Mouse (Mus musculus) neural tube, embryonic 12.5 days (tissue): ENCODE measurements around the gene Slc45a2. TPM values are rescaled to one million over a fixed set of nuclear protein-coding genes. Genes with fewer than 3 reads are reported as not detected.

ENCODE experiments used
- ATAC-seq: fragments of 200-750 bp; cut with Nextera tagmentation; 2 replicates; pipeline ENCODE4 v1.8.0; 2017; ENCODE audit warnings: low read depth, mild to moderate bottlenecking, moderate TSS enrichment, moderate library complexity; ENCODE audit not compliant: low FRiP score
- H3K27ac ChIP-seq: fragments of 300-500 bp; sonication (generic); 2 replicates; pipeline ENCODE4 v1.5.1; 2016
- H3K27me3 ChIP-seq: fragments of 300-500 bp; sonication (generic); replicated peaks from 2 replicates; pipeline ENCODE4 v1.6.1; 2016; ENCODE audit warnings: mild to moderate bottlenecking
- H3K36me3 ChIP-seq: fragments of 300-500 bp; sonication (generic); 2 replicates; pipeline ENCODE4 v1.6.1; 2016; ENCODE audit warnings: mild to moderate bottlenecking
- H3K4me1 ChIP-seq: fragments of 300-500 bp; sonication (generic); 2 replicates; pipeline ENCODE4 v1.6.1; 2016
- H3K4me2 ChIP-seq: fragments of 300-500 bp; sonication (generic); replicated peaks from 2 replicates; pipeline ENCODE4 v1.6.1; 2016; ENCODE audit warnings: mild to moderate bottlenecking
- H3K4me3 ChIP-seq: fragments of 300-500 bp; sonication (generic); 2 replicates; pipeline ENCODE4 v1.5.1; 2016
- H3K9ac ChIP-seq: fragments of 300-500 bp; sonication (generic); 2 replicates; pipeline ENCODE4 v1.6.1; 2016; ENCODE audit warnings: mild to moderate bottlenecking
- H3K9me3 ChIP-seq: fragments of 300-500 bp; sonication (generic); 2 replicates; pipeline ENCODE4 v1.6.1; 2016; ENCODE audit warnings: mild to moderate bottlenecking
- WGBS: fragments of 180-500 bp; shearing (Covaris S2); methylation state at CpG from one replicate; pipeline ENCODE4 v1.1.7; 2016; 5-methylcytosine and 5-hydroxymethylcytosine counted together
- polyA plus RNA-seq: library from polyadenylated mRNA; unstranded; fragments of >200 nt; fragmentation: Nextera tagmentation; extraction: Ambion mirVana; gene quantifications from 2 replicates; pipeline ENCODE4 v1.2.1, GENCODE M21; 2016

The Slc45a2 gene
- polyA plus RNA-seq = 0.10 and 0.15 TPM in 2 replicates

DNA sequence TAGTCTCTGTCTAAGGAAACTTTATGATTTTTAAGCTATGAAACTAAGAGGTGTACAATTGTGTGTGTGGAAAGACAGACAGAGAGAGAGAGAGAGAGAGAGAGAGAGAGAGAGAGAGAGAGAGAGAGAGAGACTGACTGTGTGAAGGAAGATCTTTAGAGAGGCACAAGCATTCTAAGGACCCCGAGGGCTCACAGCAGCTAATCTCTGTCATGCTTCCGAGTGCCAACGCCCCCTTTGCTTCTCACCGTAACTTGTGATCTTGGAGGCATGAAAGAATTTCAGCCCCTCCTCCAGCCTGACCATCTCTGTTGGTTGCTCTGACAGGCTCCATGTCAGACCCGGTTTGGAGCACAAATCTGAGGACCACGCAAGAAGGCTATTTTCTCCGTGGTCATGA lies at the start of gene Slc45a2:
Gene Slc45a2, plus strand, starts transcription at position 301 of the 400 bp plus-strand sequence.
- Histone ChIP-seq H3K27ac (no peak within 1 kb of the TSS), H3K36me3 (0 out of 2 replicates have a peak, but pooled peaks cover 4% of the 10 kb centered on the region), H3K9me3 (no peaks in the 10 kb centered on the region), H3K27me3 (no peaks in the 10 kb centered on the region), H3K4me1 (no peaks in the 10 kb centered on the region), H3K4me3 (no peak within 1 kb of the TSS), H3K4me2 (no peak within 1 kb of the TSS), H3K9ac (no peak within 1 kb of the TSS)
- WGBS = 70% methylated on average over 7 of the region's 7 CpGs
- ATAC-seq = no peak

DNA sequence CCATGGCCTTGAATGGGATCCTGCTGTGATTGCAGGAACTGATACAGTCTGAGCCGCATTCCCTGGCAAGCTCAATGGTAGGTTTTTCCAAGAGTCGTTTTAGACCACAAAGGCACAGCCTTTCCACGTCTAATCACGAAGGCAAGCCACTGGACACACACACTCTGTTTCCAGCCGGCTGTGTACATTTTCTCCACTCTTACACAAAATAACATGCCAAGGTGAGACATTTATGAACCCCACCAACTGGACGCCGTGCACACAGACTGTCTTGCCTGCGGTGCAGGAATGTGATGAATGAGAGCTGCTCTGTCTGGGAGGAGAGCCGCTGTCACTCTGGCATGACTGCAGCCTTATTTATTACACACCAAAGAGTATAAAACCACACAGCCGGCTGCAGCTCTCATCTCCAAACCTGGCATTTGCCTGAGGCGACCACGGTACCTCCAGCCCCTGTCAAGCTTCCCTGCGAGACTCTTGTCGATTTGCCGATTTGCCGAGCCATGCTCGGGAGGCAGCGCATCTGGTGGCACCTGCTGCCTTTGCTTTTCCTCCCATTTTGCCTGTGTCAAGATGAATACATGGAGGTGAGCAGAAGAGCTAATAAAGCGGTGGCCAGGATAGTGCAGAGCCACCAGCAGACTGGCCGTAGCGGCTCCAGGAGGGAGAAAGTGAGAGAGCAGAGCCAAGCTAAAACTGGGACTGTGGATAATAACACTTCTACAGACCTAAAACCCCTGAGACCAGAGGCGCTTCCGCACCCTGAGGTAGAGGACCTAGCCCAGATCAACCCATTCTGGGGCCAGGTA lies 48.4 kb upstream of the Slc45a2 start, which contains the start of gene C1qtnf3:
Gene C1qtnf3, plus strand, starts transcription at position 382 of the 809 bp plus-strand sequence.
- Histone ChIP-seq H3K27ac (no peak within 1 kb of the TSS; the same call in 1 of the 2 replicates), H3K4me2 (peak within 1 kb of the TSS; percentile 36), H3K36me3 (no peaks in the 10 kb centered on the region), H3K9me3 (no peaks in the 10 kb centered on the region), H3K4me3 (no peak within 1 kb of the TSS), H3K27me3 (no peaks in the 10 kb centered on the region), H3K9ac (0 out of 2 replicates have a peak within 1 kb of the TSS, but pooled peaks have one; percentile 14), H3K4me1 (peaks cover 14% of the 10 kb centered on the region; the same call in 1 of the 2 replicates)
- peak; percentile 55 for ATAC-seq
- WGBS = 44% methylated on average over 23 of the region's 23 CpGs

- ATAC-seq = peak; percentile 49; the same call in 1 of the 2 replicates
- Histone ChIP-seq H3K9ac (no peak overlapping the region), H3K27ac (no peak overlapping the region), H3K9me3 (no peaks in the 10 kb centered on the region), H3K4me2 (peak overlapping the region; percentile 36), H3K4me3 (no peak overlapping the region), H3K4me1 (peaks cover 14% of the 10 kb centered on the region; the same call in 1 of the 2 replicates), H3K27me3 (no peaks in the 10 kb centered on the region), H3K36me3 (no peaks in the 10 kb centered on the region)
- 23% methylated on average over 4 of the region's 4 CpGs for WGBS
Observed at GRCm38 (mm10) chr15:10952760-10953305, 47.7 kb upstream of the Slc45a2 start.

DNA sequence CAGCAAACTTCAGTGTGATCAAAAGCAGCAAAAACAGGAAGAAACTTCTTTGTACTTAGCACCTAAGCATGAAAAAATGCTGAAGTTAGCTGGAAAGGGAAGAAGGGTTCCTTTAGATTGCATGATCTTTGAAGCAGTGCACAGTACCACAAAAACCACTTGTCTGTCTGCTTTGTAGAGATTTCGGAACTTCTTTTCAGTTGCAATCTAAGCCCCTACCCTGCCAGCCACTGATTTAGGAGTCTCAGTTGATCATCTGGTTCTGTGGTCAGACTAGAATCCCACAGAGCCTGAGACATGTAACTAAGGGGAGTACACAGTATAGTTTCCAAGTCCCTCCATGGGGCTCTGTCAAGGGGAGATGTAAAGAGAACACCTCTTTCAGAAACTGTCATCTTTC lies 47.1 kb upstream of the Slc45a2 start:
- 43% methylated on average over 1 of the region's 1 CpGs for WGBS
- Histone ChIP-seq H3K36me3 (no peaks in the 10 kb centered on the region), H3K9me3 (no peaks in the 10 kb centered on the region), H3K9ac (no peak overlapping the region), H3K27me3 (no peaks in the 10 kb centered on the region), H3K4me3 (no peak overlapping the region), H3K4me1 (peaks cover 14% of the 10 kb centered on the region; the same call in 1 of the 2 replicates), H3K4me2 (0 out of 2 replicates have a peak overlapping the region, but pooled peaks have one; percentile 12), H3K27ac (no peak overlapping the region)
- ATAC-seq = no peak

GRCm38 (mm10) chr15:10954381-10955016 lies 46.0 kb upstream of the Slc45a2 start:
- H3K4me2 ChIP-seq = no peak overlapping the region
- no peaks in the 10 kb centered on the region for H3K36me3 ChIP-seq
- WGBS = 87% methylated on average over 6 of the region's 6 CpGs
- H3K27me3 ChIP-seq = no peaks in the 10 kb centered on the region
- no peaks in the 10 kb centered on the region for H3K9me3 ChIP-seq
- H3K27ac ChIP-seq = no peak overlapping the region
- H3K4me3 ChIP-seq = no peak overlapping the region
- no peak for ATAC-seq
- no peak overlapping the region for H3K9ac ChIP-seq
- peaks cover 14% of the 10 kb centered on the region; the same call in 1 of the 2 replicates for H3K4me1 ChIP-seq

- no peak overlapping the region for H3K9ac ChIP-seq
- no peaks in the 10 kb centered on the region for H3K27me3 ChIP-seq
- H3K4me2 ChIP-seq = no peak overlapping the region
- H3K4me1 ChIP-seq = peaks cover 14% of the 10 kb centered on the region; the same call in 1 of the 2 replicates
- H3K9me3 ChIP-seq = no peaks in the 10 kb centered on the region
- 71% methylated on average over 5 of the region's 5 CpGs for WGBS
- no peak overlapping the region for H3K27ac ChIP-seq
- H3K36me3 ChIP-seq = no peaks in the 10 kb centered on the region
- no peak for ATAC-seq
- H3K4me3 ChIP-seq = no peak overlapping the region
Observed at GRCm38 (mm10) chr15:10955156-10955555, 45.4 kb upstream of the Slc45a2 start.

GRCm38 (mm10) chr15:10956706-10957105 lies 43.8 kb upstream of the Slc45a2 start:
- H3K4me1 ChIP-seq = peaks cover 14% of the 10 kb centered on the region; the same call in 1 of the 2 replicates
- no peak overlapping the region for H3K4me2 ChIP-seq
- no peaks in the 10 kb centered on the region for H3K27me3 ChIP-seq
- H3K36me3 ChIP-seq = no peaks in the 10 kb centered on the region
- no peak overlapping the region for H3K4me3 ChIP-seq
- ATAC-seq = no peak
- no peaks in the 10 kb centered on the region for H3K9me3 ChIP-seq
- no peak overlapping the region for H3K27ac ChIP-seq
- H3K9ac ChIP-seq = no peak overlapping the region
- WGBS = 35% methylated on average over 3 of the region's 3 CpGs

- Histone ChIP-seq H3K9ac (no peak overlapping the region), H3K36me3 (no peaks in the 10 kb centered on the region), H3K4me3 (no peak overlapping the region), H3K4me2 (no peak overlapping the region), H3K27me3 (no peaks in the 10 kb centered on the region), H3K4me1 (no peaks in the 10 kb centered on the region), H3K9me3 (no peaks in the 10 kb centered on the region), H3K27ac (no peak overlapping the region)
- WGBS = 89% methylated on average over 15 of the region's 15 CpGs
- no peak for ATAC-seq
Observed at GRCm38 (mm10) chr15:10959277-10960026, 41.1 kb upstream of the Slc45a2 start.

DNA sequence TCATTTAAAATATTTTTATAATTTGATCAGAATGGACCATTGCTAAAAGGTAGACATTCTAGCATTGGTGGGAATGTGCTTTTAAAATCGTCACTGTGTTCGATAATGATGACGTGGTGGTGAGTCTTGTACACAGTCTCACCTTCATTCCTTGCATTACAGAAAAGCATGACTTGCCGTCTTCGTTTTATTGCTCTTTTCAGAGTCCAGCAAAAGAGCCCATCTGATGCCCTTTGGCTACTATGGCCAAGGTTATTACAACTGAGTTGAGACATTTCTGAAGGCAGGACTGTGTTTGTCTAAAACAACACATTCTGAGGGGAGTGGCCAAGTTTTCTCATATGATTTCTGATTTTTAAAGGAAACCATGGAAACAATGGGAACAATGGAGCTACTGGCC lies 40.3 kb upstream of the Slc45a2 start:
- Histone ChIP-seq H3K4me1 (no peaks in the 10 kb centered on the region), H3K4me2 (no peak overlapping the region), H3K27me3 (no peaks in the 10 kb centered on the region), H3K27ac (no peak overlapping the region), H3K4me3 (no peak overlapping the region), H3K9ac (no peak overlapping the region), H3K9me3 (no peaks in the 10 kb centered on the region), H3K36me3 (no peaks in the 10 kb centered on the region)
- ATAC-seq = no peak
- 90% methylated on average over 5 of the region's 5 CpGs for WGBS

DNA sequence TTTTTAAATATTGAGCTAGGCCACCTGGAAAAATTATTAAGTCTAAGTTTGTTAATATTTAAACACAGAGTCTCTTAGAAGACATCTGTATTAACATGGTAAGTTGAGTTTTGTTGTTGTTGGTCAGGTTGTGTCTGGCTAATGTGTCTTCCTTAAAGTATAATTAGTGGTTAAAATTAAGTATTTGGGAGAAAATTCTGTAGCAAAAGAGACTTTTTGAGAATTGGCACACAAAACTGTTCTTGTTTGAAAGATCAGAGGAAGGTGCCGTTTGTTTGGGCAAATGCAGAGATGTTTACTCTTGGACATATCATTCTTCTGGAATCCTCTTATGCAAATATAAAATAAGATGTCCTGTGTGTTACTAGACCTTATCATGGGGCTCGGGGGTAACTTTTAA lies 37.9 kb upstream of the Slc45a2 start:
- 89% methylated on average over 2 of the region's 2 CpGs for WGBS

GRCm38 (mm10) chr15:10969439-10969838 lies 31.1 kb upstream of the Slc45a2 start:
- Histone ChIP-seq H3K4me1 (no peaks in the 10 kb centered on the region), H3K4me2 (no peak overlapping the region), H3K27me3 (no peaks in the 10 kb centered on the region), H3K27ac (no peak overlapping the region), H3K9me3 (no peaks in the 10 kb centered on the region), H3K9ac (no peak overlapping the region), H3K4me3 (no peak overlapping the region), H3K36me3 (no peaks in the 10 kb centered on the region)
- 82% methylated on average over 3 of the region's 3 CpGs for WGBS
- no peak for ATAC-seq

More for the DNA sequence above, 37.9 kb upstream of the Slc45a2 start:
- H3K9ac ChIP-seq = no peak overlapping the region
- ATAC-seq = no peak
- no peaks in the 10 kb centered on the region for H3K9me3 ChIP-seq
- H3K4me3 ChIP-seq = no peak overlapping the region
- no peak overlapping the region for H3K4me2 ChIP-seq
- no peaks in the 10 kb centered on the region for H3K36me3 ChIP-seq
- H3K4me1 ChIP-seq = no peaks in the 10 kb centered on the region
- H3K27me3 ChIP-seq = no peaks in the 10 kb centered on the region
- no peak overlapping the region for H3K27ac ChIP-seq
